Mouse (Mus musculus): ENCODE data around the gene Sipa1.

Gene Sipa1

GRCm38 (mm10) chr19:5641641-5642040 lies 21.9 kb downstream of the Sipa1 start:
- DNase-seq: no peak

GRCm38 (mm10) chr19:5641021-5641420 lies 22.5 kb downstream of the Sipa1 start:
- DNase-seq: no peak

- no peak for DNase-seq
These were observed 23.2 kb downstream of the Sipa1 start for GRCm38 (mm10) chr19:5640339-5640738.

GRCm38 (mm10) chr19:5638416-5639005 lies 25.0 kb downstream of the Sipa1 start:
- no peak for DNase-seq

- DNase-seq: peak; percentile 93 to 95
These were observed 26.1 kb downstream of the Sipa1 start, which contains the start of gene Rela for GRCm38 (mm10) chr19:5637069-5638047. TSS of gene Rela (plus strand) at chr19:5637483.

GRCm38 (mm10) chr19:5636571-5637041 lies 26.9 kb downstream of the Sipa1 start:
- peak; percentile 47 for DNase-seq

GRCm38 (mm10) chr19:5636036-5636570 lies 27.4 kb downstream of the Sipa1 start:
- no peak for DNase-seq

- DNase-seq: no peak
These were observed 31.4 kb downstream of the Sipa1 start for GRCm38 (mm10) chr19:5632120-5632519.

- DNase-seq: no peak
These were observed 33.6 kb downstream of the Sipa1 start for GRCm38 (mm10) chr19:5629907-5630306.

- DNase-seq: no peak
These were observed 38.2 kb downstream of the Sipa1 start for GRCm38 (mm10) chr19:5625311-5625710.

- DNase-seq: no peak
These were observed 41.6 kb downstream of the Sipa1 start for GRCm38 (mm10) chr19:5621884-5622283.

- DNase-seq: no peak
These were observed 43.5 kb downstream of the Sipa1 start for GRCm38 (mm10) chr19:5620007-5620406.

GRCm38 (mm10) chr19:5614953-5615352 lies 48.6 kb downstream of the Sipa1 start:
- peak; percentile 88 to 90 for DNase-seq

- no peak for DNase-seq
These were observed 50.6 kb downstream of the Sipa1 start for GRCm38 (mm10) chr19:5612762-5613411.

GRCm38 (mm10) chr19:5611973-5612372 lies 51.5 kb downstream of the Sipa1 start:
- peak in 1 of 2 experiments; percentile 46 for DNase-seq

GRCm38 (mm10) chr19:5609547-5610404 lies 53.7 kb downstream of the Sipa1 start, which contains the start of gene Kat5:
TSS of gene Kat5 (minus strand) at chr19:5610237.
- DNase-seq: peak; percentile 92

- no peak for DNase-seq
These were observed 54.3 kb downstream of the Sipa1 start for GRCm38 (mm10) chr19:5609171-5609546.

- DNase-seq: no peak
These were observed 54.8 kb downstream of the Sipa1 start for GRCm38 (mm10) chr19:5608707-5609106.

GRCm38 (mm10) chr19:5607705-5608410 lies 55.6 kb downstream of the Sipa1 start:
- no peak for DNase-seq

GRCm38 (mm10) chr19:5606196-5606595 lies 57.3 kb downstream of the Sipa1 start:
- DNase-seq: no peak

- DNase-seq: no peak
These were observed 58.4 kb downstream of the Sipa1 start for GRCm38 (mm10) chr19:5605126-5605525.

Measured in lung, adult 18-20 months (tissue).